Mouse (Mus musculus) neural tube, embryonic 12.5 days (tissue): ENCODE results near the gene Aff1. TPM values are rescaled to one million over a fixed set of nuclear protein-coding genes. Genes with fewer than 3 reads are reported as not detected.
A peak's percentile ranks its signal among the peaks of the same experiment; 100 is the strongest.

Source experiments
- ATAC-seq: fragments of 200-750 bp; cut with Nextera tagmentation; 2 replicates; pipeline ENCODE4 v1.8.0; 2017; ENCODE audit warnings: low read depth, mild to moderate bottlenecking, moderate TSS enrichment, moderate library complexity; ENCODE audit not compliant: low FRiP score
- H3K27ac ChIP-seq: fragments of 300-500 bp; sonication (generic); 2 replicates; pipeline ENCODE4 v1.5.1; 2016
- H3K27me3 ChIP-seq: fragments of 300-500 bp; sonication (generic); replicated peaks from 2 replicates; pipeline ENCODE4 v1.6.1; 2016; ENCODE audit warnings: mild to moderate bottlenecking
- H3K36me3 ChIP-seq: fragments of 300-500 bp; sonication (generic); 2 replicates; pipeline ENCODE4 v1.6.1; 2016; ENCODE audit warnings: mild to moderate bottlenecking
- H3K4me1 ChIP-seq: fragments of 300-500 bp; sonication (generic); 2 replicates; pipeline ENCODE4 v1.6.1; 2016
- H3K4me2 ChIP-seq: fragments of 300-500 bp; sonication (generic); replicated peaks from 2 replicates; pipeline ENCODE4 v1.6.1; 2016; ENCODE audit warnings: mild to moderate bottlenecking
- H3K4me3 ChIP-seq: fragments of 300-500 bp; sonication (generic); 2 replicates; pipeline ENCODE4 v1.5.1; 2016
- H3K9ac ChIP-seq: fragments of 300-500 bp; sonication (generic); 2 replicates; pipeline ENCODE4 v1.6.1; 2016; ENCODE audit warnings: mild to moderate bottlenecking
- H3K9me3 ChIP-seq: fragments of 300-500 bp; sonication (generic); 2 replicates; pipeline ENCODE4 v1.6.1; 2016; ENCODE audit warnings: mild to moderate bottlenecking
- WGBS: fragments of 180-500 bp; shearing (Covaris S2); methylation state at CpG from one replicate; pipeline ENCODE4 v1.1.7; 2016; 5-methylcytosine and 5-hydroxymethylcytosine counted together
- polyA plus RNA-seq: library from polyadenylated mRNA; unstranded; fragments of >200 nt; fragmentation: Nextera tagmentation; extraction: Ambion mirVana; gene quantifications from 2 replicates; pipeline ENCODE4 v1.2.1, GENCODE M21; 2016

Aff1 gene
- polyA plus RNA-seq, 1 experiment from 2014 or later = 4.6 TPM

DNA sequence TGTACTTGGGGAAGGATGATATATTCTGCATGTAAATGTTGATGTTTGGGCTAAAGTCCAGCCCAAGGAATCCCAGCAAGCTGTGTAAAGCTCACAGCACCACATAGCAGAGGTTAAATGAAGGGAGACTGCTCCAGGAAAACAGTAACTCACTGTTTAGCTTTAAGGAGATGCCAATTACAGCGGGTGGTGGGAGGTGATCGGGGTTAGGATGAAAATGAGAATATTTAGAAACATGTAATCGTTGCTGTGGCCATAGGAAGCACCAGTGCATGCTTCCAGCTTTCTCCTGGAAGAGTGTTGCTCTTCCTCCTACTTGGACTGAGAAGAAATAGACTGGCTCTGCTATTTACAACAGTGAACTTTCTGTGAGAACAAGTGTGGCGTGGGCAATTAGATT, 80.1 kb downstream of the Aff1 start:
- 11% methylated on average over 4 of the region's 4 CpGs for WGBS
- ATAC-seq = 0 out of 2 replicates have a peak, but pooled peaks have one; percentile 8
- Histone ChIP-seq H3K9me3 (no peaks in the 10 kb centered on the region), H3K27ac (0 out of 2 replicates have a peak overlapping the region, but pooled peaks have one; percentile 42), H3K4me3 (no peak overlapping the region), H3K9ac (no peak overlapping the region), H3K27me3 (no peaks in the 10 kb centered on the region), H3K4me2 (peak overlapping the region; percentile 50), H3K4me1 (peaks cover 41% of the 10 kb centered on the region), H3K36me3 (no peaks in the 10 kb centered on the region)

- no peaks in the 10 kb centered on the region for H3K9me3 ChIP-seq
- H3K4me1 ChIP-seq = peaks cover 49% of the 10 kb centered on the region
- H3K9ac ChIP-seq = no peak overlapping the region
Measured at GRCm38 (mm10) chr5:103773100-103773552, 81.0 kb downstream of the Aff1 start.

GRCm38 (mm10) chr5:103774703-103775333, 82.6 kb downstream of the Aff1 start:
- Histone ChIP-seq H3K27me3 (no peaks in the 10 kb centered on the region), H3K9me3 (no peaks in the 10 kb centered on the region), H3K36me3 (no peaks in the 10 kb centered on the region), H3K27ac (no peak overlapping the region), H3K4me3 (no peak overlapping the region), H3K9ac (no peak overlapping the region), H3K4me2 (no peak overlapping the region), H3K4me1 (peaks cover 65% of the 10 kb centered on the region)
- WGBS = 78% methylated on average over 11 of the region's 11 CpGs
- no peak for ATAC-seq

More at GRCm38 (mm10) chr5:103773100-103773552, 81.0 kb downstream of the Aff1 start:
- WGBS = 5% methylated on average over 5 of the region's 5 CpGs
- peak overlapping the region; percentile 50 for H3K4me2 ChIP-seq
- no peak overlapping the region for H3K4me3 ChIP-seq
- ATAC-seq = peak; percentile 70
- H3K36me3 ChIP-seq = no peaks in the 10 kb centered on the region
- H3K27ac ChIP-seq = peak overlapping the region; percentile 62
- H3K27me3 ChIP-seq = no peaks in the 10 kb centered on the region

- no peaks in the 10 kb centered on the region for H3K27me3 ChIP-seq
- H3K27ac ChIP-seq = no peak overlapping the region
- WGBS = 83% methylated on average over 13 of the region's 13 CpGs
- ATAC-seq = no peak
- no peak overlapping the region for H3K4me2 ChIP-seq
- no peak overlapping the region for H3K4me3 ChIP-seq
- no peaks in the 10 kb centered on the region for H3K36me3 ChIP-seq
- H3K9me3 ChIP-seq = no peaks in the 10 kb centered on the region
- H3K9ac ChIP-seq = no peak overlapping the region
- peaks cover 70% of the 10 kb centered on the region for H3K4me1 ChIP-seq
Measured at GRCm38 (mm10) chr5:103775429-103775828, 83.3 kb downstream of the Aff1 start.

DNA sequence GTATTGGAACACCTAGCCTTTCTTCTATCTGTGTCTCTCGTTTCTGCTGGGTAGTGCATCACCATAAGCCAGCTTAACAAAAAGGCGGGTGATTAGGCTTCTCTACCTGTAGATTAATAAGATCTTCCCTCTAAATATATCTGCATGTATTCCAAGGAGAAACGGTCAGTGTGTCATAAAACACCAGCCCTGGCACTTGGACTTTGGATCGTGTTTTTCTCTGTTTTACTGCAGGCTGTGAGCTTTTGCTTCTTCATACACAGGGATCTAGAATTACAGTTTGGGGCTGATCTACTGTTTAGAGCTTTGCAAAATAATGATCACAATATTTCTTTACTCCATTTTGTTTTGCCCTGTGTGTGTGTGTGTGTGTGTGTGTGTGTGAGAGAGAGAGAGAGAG, 84.7 kb downstream of the Aff1 start:
- no peaks in the 10 kb centered on the region for H3K27me3 ChIP-seq
- H3K4me2 ChIP-seq = no peak overlapping the region
- WGBS = 58% methylated on average over 4 of the region's 4 CpGs
- H3K9ac ChIP-seq = no peak overlapping the region
- H3K27ac ChIP-seq = no peak overlapping the region
- peaks cover 68% of the 10 kb centered on the region for H3K4me1 ChIP-seq
- ATAC-seq = no peak
- no peak overlapping the region for H3K4me3 ChIP-seq
- no peaks in the 10 kb centered on the region for H3K9me3 ChIP-seq
- no peaks in the 10 kb centered on the region for H3K36me3 ChIP-seq

GRCm38 (mm10) chr5:103777446-103777845, 85.3 kb downstream of the Aff1 start:
- H3K4me3 ChIP-seq = no peak overlapping the region
- peaks cover 62% of the 10 kb centered on the region for H3K4me1 ChIP-seq
- H3K36me3 ChIP-seq = no peaks in the 10 kb centered on the region
- no peaks in the 10 kb centered on the region for H3K9me3 ChIP-seq
- 38% methylated on average over 4 of the region's 4 CpGs for WGBS
- peak overlapping the region; percentile 62 for H3K4me2 ChIP-seq
- no peak overlapping the region for H3K27ac ChIP-seq
- no peak overlapping the region for H3K9ac ChIP-seq
- no peaks in the 10 kb centered on the region for H3K27me3 ChIP-seq
- no peak for ATAC-seq

- Histone ChIP-seq H3K4me1 (peaks cover 51% of the 10 kb centered on the region), H3K27ac (peak overlapping the region; percentile 37; the same call in 1 of the 2 replicates), H3K27me3 (no peaks in the 10 kb centered on the region), H3K9me3 (no peaks in the 10 kb centered on the region), H3K9ac (no peak overlapping the region), H3K4me3 (peak overlapping the region; percentile 13; the same call in 1 of the 2 replicates), H3K36me3 (no peaks in the 10 kb centered on the region), H3K4me2 (peak overlapping the region; percentile 62)
- under 1% methylated on average over 17 of the region's 17 CpGs for WGBS
- ATAC-seq = peak; percentile 91
Measured at GRCm38 (mm10) chr5:103778314-103779117, 86.3 kb downstream of the Aff1 start.

GRCm38 (mm10) chr5:103779836-103780235, 87.7 kb downstream of the Aff1 start:
- no peak for ATAC-seq
- H3K36me3 ChIP-seq = peaks cover 7% of the 10 kb centered on the region
- 38% methylated on average over 10 of the region's 10 CpGs for WGBS
- H3K9me3 ChIP-seq = no peaks in the 10 kb centered on the region
- H3K4me3 ChIP-seq = no peak overlapping the region
- H3K9ac ChIP-seq = no peak overlapping the region
- no peaks in the 10 kb centered on the region for H3K27me3 ChIP-seq
- peaks cover 45% of the 10 kb centered on the region for H3K4me1 ChIP-seq
- no peak overlapping the region for H3K27ac ChIP-seq
- no peak overlapping the region for H3K4me2 ChIP-seq

DNA sequence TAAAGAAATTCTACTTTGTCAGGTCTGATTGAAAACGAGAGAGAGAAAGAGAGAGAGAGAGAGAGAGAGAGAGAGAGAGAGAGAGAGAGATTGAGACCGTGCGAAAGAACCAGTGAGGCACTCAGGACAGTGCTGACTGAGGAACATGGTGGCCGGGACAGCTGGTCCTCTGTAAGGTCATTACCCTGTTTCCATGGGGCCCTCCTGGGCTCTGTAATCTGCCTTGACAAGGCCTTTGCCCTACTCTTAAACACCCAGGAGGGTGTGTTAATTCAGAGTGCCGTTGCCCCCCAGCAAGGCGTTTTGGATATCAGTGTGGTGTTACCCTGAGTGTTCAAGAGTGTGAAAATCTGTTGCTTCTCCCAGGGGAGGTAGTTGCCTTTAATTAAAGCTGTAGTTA, 88.1 kb downstream of the Aff1 start:
- WGBS = 19% methylated on average over 6 of the region's 6 CpGs

DNA sequence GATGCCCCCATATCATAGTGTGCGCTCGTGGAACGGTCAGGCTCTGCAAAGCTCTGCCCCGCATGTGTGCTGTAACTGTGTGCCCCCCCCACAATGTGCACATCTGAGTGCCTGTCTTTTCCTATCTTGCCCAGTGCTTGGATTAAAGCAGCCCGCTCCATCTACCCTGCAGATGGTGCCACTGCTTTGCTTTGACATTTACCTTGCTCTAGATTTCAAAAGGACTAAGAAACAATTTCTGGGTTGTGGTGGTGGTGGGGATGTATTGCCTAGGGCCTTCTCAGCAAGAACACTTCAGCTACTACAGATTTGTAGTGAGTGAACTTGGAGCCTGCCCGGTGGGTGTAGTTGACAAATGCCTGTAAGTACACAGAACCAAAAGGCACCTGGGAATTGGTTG, 88.7 kb downstream of the Aff1 start:
- Histone ChIP-seq H3K4me3 (no peak overlapping the region), H3K4me2 (no peak overlapping the region), H3K9me3 (no peaks in the 10 kb centered on the region), H3K36me3 (peaks cover 7% of the 10 kb centered on the region), H3K27me3 (no peaks in the 10 kb centered on the region), H3K27ac (no peak overlapping the region), H3K4me1 (peaks cover 35% of the 10 kb centered on the region), H3K9ac (no peak overlapping the region)
- no peak for ATAC-seq
- WGBS = 84% methylated on average over 6 of the region's 6 CpGs

More for the DNA sequence above, 88.1 kb downstream of the Aff1 start:
- no peak overlapping the region for H3K4me3 ChIP-seq
- H3K4me1 ChIP-seq = peaks cover 40% of the 10 kb centered on the region
- H3K9ac ChIP-seq = no peak overlapping the region
- H3K36me3 ChIP-seq = peaks cover 7% of the 10 kb centered on the region
- H3K4me2 ChIP-seq = no peak overlapping the region
- no peaks in the 10 kb centered on the region for H3K27me3 ChIP-seq
- no peaks in the 10 kb centered on the region for H3K9me3 ChIP-seq
- no peak overlapping the region for H3K27ac ChIP-seq
- ATAC-seq = no peak

DNA sequence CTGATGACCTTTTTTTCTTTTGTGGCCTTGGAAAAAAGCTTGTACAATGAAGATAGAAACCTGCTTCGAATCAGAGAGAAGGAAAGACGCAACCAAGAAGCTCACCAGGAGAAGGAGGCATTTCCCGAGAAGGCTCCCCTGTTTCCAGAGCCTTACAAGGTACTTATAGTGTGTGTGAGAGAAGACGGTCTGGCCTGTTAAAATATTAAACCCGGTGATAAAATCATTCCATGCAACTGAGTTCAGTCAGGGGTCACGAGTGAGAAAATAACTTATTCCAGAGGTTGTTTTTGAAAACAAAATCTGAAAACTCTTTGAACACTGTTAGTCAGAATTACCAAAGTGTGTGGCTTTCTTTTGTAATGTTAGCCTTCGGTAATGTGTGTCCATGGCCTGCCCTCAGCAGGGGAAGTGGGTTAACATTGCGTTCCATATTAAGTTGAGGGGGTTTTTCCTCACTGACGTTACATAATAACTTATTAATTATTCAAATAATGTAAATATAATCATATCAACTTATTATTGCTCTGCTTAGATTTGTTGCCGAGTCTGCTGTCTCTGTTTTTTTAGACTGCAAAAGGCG, 91.0 kb downstream of the Aff1 start:
- H3K4me1 ChIP-seq = peaks cover 26% of the 10 kb centered on the region
- WGBS = 82% methylated on average over 11 of the region's 11 CpGs
- peaks cover 7% of the 10 kb centered on the region for H3K36me3 ChIP-seq
- H3K4me2 ChIP-seq = no peak overlapping the region
- H3K27ac ChIP-seq = no peak overlapping the region
- ATAC-seq = no peak
- no peak overlapping the region for H3K4me3 ChIP-seq
- no peaks in the 10 kb centered on the region for H3K9me3 ChIP-seq
- H3K27me3 ChIP-seq = no peaks in the 10 kb centered on the region
- no peak overlapping the region for H3K9ac ChIP-seq

- 84% methylated on average over 10 of the region's 10 CpGs for WGBS
- Histone ChIP-seq H3K27me3 (no peaks in the 10 kb centered on the region), H3K9me3 (no peaks in the 10 kb centered on the region), H3K9ac (no peak overlapping the region), H3K36me3 (peaks cover 7% of the 10 kb centered on the region), H3K27ac (no peak overlapping the region), H3K4me2 (no peak overlapping the region), H3K4me3 (no peak overlapping the region), H3K4me1 (no peaks in the 10 kb centered on the region; the same call in 1 of the 2 replicates)
- no peak for ATAC-seq
Measured at GRCm38 (mm10) chr5:103786096-103786495, 93.9 kb downstream of the Aff1 start.
